Mouse (Mus musculus): ENCODE measurements at regions not wholly inside any gene's neighbourhood (a gene's known extent, or its start where the extent isn't known, plus 50 kb on each side); places are given as distances from the start of the nearest gene placed in this dataset.

DNA sequence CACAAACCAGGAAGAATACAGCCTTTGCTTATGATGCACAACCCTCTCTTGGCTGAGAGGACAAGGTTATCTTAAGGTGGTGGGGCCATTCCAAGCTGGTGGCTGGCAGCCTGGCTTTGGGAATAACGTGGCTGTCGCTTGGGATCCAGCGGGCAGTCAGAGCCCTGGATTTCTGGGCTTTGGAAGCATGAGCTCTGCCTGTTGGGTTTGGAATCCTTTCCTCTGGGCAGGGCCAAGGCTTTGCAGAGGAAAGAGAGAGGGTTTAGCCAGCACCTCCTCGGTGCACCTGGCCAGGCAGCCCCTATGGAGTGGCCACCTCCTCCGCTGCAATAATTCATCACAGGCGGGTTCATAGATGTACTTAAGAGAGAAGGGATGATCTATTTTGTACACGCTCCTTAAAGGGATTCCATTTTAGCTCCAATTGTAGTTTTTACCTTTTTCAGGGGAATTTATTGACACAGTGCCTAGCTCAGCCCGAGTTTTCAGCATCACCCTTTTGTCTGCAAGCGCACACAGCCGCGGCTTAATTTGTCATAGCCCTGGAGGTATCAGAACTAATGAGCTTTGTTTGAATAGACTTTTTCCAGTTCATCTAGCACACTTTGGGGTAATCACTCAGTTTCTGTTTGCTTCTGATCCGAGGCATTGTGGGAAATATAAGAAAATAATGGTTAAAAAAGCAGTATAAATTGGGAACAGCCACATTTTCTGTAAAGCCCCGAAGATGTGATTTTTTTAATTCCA is 135.5 kb upstream of the Zfp507 start:
- no peak for TF ChIP-seq CTCF (IDR thresholded peaks at IDR 0.05; ENCODE audit: low read depth)
- no peak for TF ChIP-seq EP300 (optimal IDR thresholded peaks at IDR 0.05)
